Mouse (Mus musculus) right cerebral cortex, adult 18-20 months (tissue): Measurements from ENCODE around the gene Fgf5.

Experiments
- DNase-seq: peaks from one replicate; pipeline ENCODE4 v3.0.0; 2022; ENCODE audit warnings: mixed read lengths

Gene Fgf5

DNA sequence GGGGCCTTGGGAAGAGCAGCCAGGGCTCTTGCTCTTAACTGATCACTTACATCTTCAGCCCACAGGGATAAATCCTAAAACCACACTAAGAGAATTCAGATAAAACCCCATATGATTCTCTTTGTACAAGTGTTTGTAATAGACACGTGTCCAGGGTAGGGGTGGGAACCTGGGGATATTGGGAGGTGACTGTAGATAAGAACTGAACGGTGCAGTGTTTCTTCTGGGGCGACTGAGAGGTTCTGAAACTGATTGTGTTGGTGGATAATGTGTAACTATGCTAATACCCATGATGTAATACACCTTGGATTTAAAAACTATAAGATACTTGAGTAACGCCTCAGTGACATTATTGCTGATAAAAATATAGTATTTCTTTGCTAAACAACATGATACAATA lies 51.7 kb downstream of the Fgf5 start:
- no peak for DNase-seq

DNA sequence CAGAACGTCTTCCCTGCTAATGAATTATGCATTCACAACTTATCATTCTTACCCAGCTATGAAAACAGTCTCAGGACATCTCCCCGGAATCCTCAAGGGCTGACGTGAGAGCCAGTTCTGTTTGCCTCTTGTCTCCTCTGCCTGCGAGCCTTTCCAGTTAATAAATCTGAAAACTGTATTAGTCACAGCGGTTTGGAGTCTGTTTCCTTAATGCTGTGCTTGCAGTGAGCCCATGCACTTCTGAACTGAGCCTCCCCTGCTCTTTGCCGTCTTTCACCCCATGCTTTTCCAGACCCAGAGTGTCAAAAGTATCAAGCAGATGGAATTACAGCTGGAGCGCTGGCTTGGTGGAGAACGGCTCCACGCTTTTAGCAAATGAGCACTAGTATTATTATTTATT lies 52.5 kb downstream of the Fgf5 start:
- no peak for DNase-seq

GRCm38 (mm10) chr5:98326625-98327024 lies 72.6 kb downstream of the Fgf5 start:
- no peak for DNase-seq
